Mouse (Mus musculus): ENCODE results near the gene Lkaaear1. TPM values are rescaled to one million over a fixed set of nuclear protein-coding genes. Genes with fewer than 3 reads are reported as not detected.

The Lkaaear1 gene
- polyA plus RNA-seq, 1 experiment from 2014 or later = not detected

DNA sequence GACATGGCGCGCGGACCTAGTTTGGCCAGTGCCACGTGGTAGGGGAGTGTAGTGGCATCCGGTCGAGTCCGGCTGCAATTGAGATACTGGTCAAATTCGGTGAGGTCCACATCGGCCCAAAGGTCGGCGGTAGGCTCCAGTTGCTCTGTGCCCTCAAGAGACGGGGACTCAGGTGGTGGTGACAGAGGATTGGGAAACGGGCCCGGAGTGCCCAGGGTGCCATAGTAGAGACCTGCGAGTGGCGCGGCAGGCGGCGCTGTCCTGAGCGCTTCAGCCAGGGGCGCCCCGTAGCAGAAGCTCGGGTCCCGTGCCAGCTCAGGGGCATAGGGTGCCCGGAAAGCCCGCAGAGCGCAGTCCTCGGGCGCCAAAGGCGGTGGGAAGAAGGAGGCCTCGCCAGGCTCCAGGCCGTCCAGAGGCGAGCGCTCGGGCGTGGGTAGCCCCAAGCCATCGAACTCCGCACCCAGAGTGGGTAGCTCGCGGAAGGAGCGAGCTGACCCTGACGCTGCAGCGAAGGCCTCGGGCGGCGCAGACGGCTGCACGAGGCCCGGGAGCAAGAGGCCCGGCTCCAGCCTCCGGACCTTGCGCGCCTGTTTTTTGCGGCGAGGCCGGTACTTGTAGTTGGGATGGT is 27.8 kb downstream of the Lkaaear1 start:
- no peaks in the 10 kb centered on the region for H3K36me3 ChIP-seq (ENCODE audit: poor library complexity, severe bottlenecking)
- 3% methylated on average over 56 of the region's 56 CpGs for WGBS
- peak overlapping the region; percentile 61 for H3K4me2 ChIP-seq
- no peaks in the 10 kb centered on the region for H3K9me3 ChIP-seq (replicated peaks)
- H3K4me3 ChIP-seq = peak overlapping the region; percentile 38
- H3K27me3 ChIP-seq = peaks cover 76% of the 10 kb centered on the region
- ATAC-seq = no peak
- peaks cover 21% of the 10 kb centered on the region for H3K4me1 ChIP-seq
- H3K9ac ChIP-seq = peak overlapping the region; percentile 22; the same call in 1 of the 2 replicates
- no peak overlapping the region for H3K27ac ChIP-seq

DNA sequence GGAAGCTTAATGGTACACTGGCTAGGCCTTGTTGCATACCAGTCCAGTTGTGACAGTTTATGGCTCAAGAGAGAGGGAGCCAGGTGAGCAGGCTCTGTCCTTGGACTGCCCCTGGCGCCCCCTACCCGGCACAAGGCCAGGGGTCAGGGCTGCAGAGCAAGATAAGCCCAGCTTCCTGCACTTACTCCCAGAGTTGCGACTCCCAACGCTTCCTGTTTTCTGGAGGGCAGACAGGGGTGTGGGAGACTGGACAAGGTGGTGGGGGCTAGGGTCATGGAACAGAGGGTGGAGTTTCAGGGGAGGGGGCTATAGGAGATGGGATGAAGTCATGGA is 35.0 kb downstream of the Lkaaear1 start:
- 35% methylated on average over 4 of the region's 4 CpGs for WGBS
- Histone ChIP-seq H3K4me2 (no peak overlapping the region), H3K9ac (no peak overlapping the region), H3K27ac (no peak overlapping the region), H3K36me3 (ENCODE audit: poor library complexity, severe bottlenecking) (peaks cover 3% of the 10 kb centered on the region; the same call in 1 of the 2 replicates), H3K4me3 (no peak overlapping the region), H3K27me3 (peaks cover 7% of the 10 kb centered on the region), H3K9me3 (replicated peaks) (no peaks in the 10 kb centered on the region), H3K4me1 (no peaks in the 10 kb centered on the region; the same call in 1 of the 2 replicates)
- no peak for ATAC-seq

DNA sequence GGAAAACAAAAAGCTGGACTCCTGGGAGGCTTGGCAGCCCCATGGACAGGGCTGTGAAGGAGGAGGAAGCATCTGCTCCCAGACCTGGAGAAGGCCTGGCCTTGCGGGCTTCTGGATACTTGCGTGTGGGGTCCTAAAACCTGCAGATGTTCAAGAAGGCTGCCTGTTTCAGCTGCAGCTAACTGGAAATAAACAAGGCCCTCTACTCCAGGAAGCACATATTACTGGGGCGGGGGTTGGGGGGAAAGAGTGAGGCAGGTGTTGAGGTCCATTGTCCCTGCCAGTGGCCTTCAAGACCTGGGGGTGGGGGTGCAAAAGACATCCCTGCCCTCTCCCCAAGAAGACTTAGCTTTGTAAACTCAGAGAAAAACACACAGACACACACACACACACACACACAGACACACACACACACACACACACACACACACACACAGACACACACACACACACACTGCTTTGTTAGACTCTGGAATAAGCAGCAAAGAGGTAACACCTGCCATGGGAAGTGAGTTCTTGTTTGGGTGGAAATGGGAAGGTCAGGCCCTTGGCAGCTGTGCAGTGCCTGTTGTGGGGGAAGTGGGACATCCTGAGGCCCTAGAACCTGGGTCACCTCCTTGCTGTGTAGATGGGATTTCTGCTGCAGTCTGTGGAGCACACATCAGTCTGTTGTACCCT is 35.5 kb downstream of the Lkaaear1 start:
- Histone ChIP-seq H3K4me1 (no peaks in the 10 kb centered on the region; the same call in 1 of the 2 replicates), H3K27ac (no peak overlapping the region), H3K4me3 (no peak overlapping the region), H3K36me3 (ENCODE audit: poor library complexity, severe bottlenecking) (peaks cover 6% of the 10 kb centered on the region; the same call in 1 of the 2 replicates), H3K9me3 (replicated peaks) (no peaks in the 10 kb centered on the region), H3K4me2 (no peak overlapping the region), H3K27me3 (peaks cover 2% of the 10 kb centered on the region), H3K9ac (no peak overlapping the region)
- 89% methylated on average over 3 of the region's 3 CpGs for WGBS
- ATAC-seq = no peak

DNA sequence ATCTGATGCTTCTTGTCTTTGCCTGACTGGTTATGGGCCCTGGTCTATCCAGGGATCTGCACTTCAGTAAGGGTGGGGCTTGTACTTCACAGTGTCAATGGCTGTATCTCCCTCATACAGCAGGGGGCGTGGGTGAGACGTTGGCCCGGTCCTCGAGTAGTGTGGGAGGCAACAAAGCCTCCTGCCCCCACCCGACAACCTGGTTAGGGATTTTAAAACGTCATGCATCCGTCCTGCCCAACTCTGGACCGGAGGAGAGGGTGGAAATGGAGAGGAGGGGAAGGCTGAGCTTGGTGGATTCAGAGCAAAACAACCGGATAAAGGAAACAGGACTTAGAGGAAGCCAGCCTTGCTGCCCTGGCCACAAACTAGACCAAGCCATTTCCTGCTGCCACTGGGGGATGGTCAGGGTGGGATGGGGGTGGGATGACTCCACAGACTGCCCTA is 38.6 kb downstream of the Lkaaear1 start:
- 8% methylated on average over 9 of the region's 9 CpGs for WGBS
- no peaks in the 10 kb centered on the region for H3K27me3 ChIP-seq
- H3K27ac ChIP-seq = no peak overlapping the region; the same call in 1 of the 2 replicates
- H3K4me2 ChIP-seq = no peak overlapping the region
- ATAC-seq = peak; percentile 76; the same call in 1 of the 2 replicates
- no peak overlapping the region for H3K9ac ChIP-seq
- no peaks in the 10 kb centered on the region; the same call in 1 of the 2 replicates for H3K4me1 ChIP-seq
- H3K36me3 ChIP-seq (ENCODE audit: poor library complexity, severe bottlenecking) = peaks cover 34% of the 10 kb centered on the region
- no peak overlapping the region for H3K4me3 ChIP-seq
- no peaks in the 10 kb centered on the region for H3K9me3 ChIP-seq (replicated peaks)

DNA sequence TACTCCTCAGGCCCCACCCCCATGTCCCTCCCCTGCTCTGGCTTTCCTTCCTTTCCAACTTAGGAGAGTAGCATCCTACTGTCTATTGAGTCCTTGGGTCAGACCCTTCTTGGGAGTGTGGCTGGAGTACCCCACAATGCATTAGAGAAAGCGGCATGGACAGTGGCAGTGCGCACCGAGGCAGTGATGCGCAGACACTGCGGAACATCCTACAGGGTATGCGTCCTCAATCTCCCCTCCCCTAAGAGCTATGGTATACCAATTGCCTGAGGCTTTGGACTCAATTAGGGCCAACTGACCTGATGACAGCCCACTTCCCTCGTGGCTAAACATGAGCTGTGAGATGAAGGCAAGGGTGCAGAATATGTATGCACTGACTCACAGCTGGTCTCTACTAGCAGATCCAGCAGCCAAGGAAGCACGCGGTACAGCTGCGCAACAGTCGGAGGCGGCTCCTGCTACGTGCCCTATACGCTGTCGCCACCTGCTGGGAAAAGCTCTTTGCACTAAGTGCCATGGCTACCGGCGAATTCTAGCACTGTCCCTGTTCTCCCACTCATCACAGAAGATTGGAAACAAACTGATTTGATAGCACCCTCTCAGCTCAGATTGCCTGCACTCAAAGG is 39.2 kb downstream of the Lkaaear1 start:
- no peaks in the 10 kb centered on the region; the same call in 1 of the 2 replicates for H3K4me1 ChIP-seq
- 40% methylated on average over 17 of the region's 17 CpGs for whole genome bisulfite sequencing
- no peak overlapping the region for H3K4me2 ChIP-seq
- no peak overlapping the region; the same call in 1 of the 2 replicates for H3K27ac ChIP-seq
- H3K4me3 ChIP-seq = no peak overlapping the region
- ATAC-seq = peak; percentile 48
- H3K9me3 ChIP-seq (replicated peaks) = no peaks in the 10 kb centered on the region
- peaks cover 39% of the 10 kb centered on the region for H3K36me3 ChIP-seq (ENCODE audit: poor library complexity, severe bottlenecking)
- H3K27me3 ChIP-seq = no peaks in the 10 kb centered on the region
- no peak overlapping the region for H3K9ac ChIP-seq

DNA sequence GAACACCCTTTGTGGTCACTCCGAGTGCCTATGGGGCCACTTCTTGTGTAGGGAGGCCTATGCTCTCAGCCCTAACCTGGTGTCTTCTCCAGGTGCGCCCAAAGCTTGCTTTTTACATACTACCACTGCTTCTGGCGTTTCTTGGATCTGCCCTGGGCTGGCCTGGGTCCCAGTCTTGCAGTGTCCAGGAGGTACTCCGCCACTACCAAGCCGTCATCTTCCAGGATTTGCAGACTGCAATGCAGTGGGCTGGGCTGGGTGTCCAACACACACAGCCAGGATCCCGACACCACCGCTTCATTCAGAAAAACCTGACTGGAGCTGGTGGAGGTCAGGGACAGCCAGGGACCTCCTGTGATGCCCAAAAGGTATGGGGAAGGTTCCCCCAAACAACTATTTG is 39.7 kb downstream of the Lkaaear1 start:
- peaks cover 44% of the 10 kb centered on the region for H3K36me3 ChIP-seq (ENCODE audit: poor library complexity, severe bottlenecking)
- H3K27ac ChIP-seq = no peak overlapping the region
- H3K27me3 ChIP-seq = no peaks in the 10 kb centered on the region
- no peaks in the 10 kb centered on the region; the same call in 1 of the 2 replicates for H3K4me1 ChIP-seq
- ATAC-seq = no peak
- no peaks in the 10 kb centered on the region for H3K9me3 ChIP-seq (replicated peaks)
- no peak overlapping the region for H3K4me2 ChIP-seq
- 83% methylated on average over 7 of the region's 7 CpGs for WGBS
- H3K4me3 ChIP-seq = no peak overlapping the region
- H3K9ac ChIP-seq = no peak overlapping the region

DNA sequence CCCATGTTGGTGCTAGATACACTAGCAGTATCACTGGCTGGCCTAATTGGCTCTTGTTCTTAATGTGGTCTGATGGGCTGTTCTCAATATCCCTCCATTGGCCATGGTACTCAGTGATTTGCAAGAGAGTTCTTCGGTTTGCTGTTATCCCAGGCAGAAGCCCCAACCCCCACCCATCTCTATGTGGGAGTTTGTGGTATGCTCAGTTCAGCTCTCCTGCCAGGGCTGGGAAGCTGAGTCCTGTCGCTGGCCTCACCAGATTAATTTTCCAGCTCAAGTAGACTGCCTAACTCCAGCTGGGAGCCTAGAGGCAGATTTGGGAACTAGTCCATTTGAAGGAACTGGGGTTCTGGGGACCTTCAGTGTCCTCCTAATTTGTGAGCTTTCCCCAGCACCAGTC is 40.8 kb downstream of the Lkaaear1 start:
- no peak overlapping the region for H3K27ac ChIP-seq
- no peak overlapping the region for H3K4me2 ChIP-seq
- H3K9ac ChIP-seq = no peak overlapping the region
- ATAC-seq = no peak
- H3K4me1 ChIP-seq = no peaks in the 10 kb centered on the region; the same call in 1 of the 2 replicates
- no peaks in the 10 kb centered on the region for H3K27me3 ChIP-seq
- H3K4me3 ChIP-seq = no peak overlapping the region
- no peaks in the 10 kb centered on the region for H3K9me3 ChIP-seq (replicated peaks)
- 76% methylated on average over 2 of the region's 2 CpGs for WGBS
- peaks cover 55% of the 10 kb centered on the region for H3K36me3 ChIP-seq (ENCODE audit: poor library complexity, severe bottlenecking)

DNA sequence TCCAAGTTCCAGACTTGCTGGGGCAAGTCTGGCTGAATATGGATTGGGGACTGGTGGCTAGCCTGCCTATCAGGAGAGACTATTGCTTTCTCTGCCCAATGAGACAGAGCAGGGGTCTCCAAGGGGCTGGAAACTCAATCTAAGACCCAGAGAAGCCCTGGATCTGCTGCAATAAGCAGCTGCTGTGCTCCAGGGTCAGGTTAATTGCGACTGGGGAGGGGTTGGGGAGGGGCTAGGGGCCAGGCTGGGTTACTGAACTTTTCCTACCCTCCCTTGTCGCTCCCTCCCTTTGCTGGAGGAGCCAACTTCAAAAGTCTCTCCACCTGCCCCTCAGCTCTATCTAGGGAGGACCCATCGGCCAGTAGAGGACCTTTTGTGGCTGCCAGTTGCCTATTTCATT is 41.5 kb downstream of the Lkaaear1 start, which contains the start of gene Gm29797:
TSS of gene Gm29797 (plus strand) at position 301 of the 400 bp plus-strand sequence.
- 85% methylated on average over 3 of the region's 3 CpGs for WGBS

DNA sequence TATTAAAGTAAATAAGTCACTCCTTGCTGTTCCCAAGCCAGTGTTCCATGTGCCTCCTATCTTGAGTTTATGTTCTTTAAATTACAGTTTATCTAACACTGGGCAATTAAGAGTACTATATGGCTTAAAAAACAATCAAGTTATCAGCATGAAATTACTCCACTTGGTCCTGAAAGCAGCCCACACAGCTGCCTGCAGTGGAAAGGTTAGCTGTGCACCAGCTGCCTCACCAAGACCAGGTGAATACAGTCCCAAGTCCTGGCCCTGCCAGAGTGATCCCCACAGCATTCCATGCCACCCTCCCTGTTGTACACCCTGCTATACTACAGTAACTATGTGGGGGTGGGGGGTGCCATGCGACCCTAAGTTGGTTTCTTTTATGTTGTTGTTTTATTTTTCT is 44.7 kb downstream of the Lkaaear1 start:
- WGBS = 87% methylated on average over 1 of the region's 1 CpGs
- peaks cover 94% of the 10 kb centered on the region for H3K36me3 ChIP-seq (ENCODE audit: poor library complexity, severe bottlenecking)

More for the DNA sequence above, 41.5 kb downstream of the Lkaaear1 start, which contains the start of gene Gm29797:
- Histone ChIP-seq H3K27ac (no peak within 1 kb of the TSS), H3K9ac (no peak within 1 kb of the TSS), H3K9me3 (replicated peaks) (no peaks in the 10 kb centered on the region), H3K4me1 (no peaks in the 10 kb centered on the region; the same call in 1 of the 2 replicates), H3K4me2 (no peak within 1 kb of the TSS), H3K36me3 (ENCODE audit: poor library complexity, severe bottlenecking) (peaks cover 62% of the 10 kb centered on the region), H3K4me3 (no peak within 1 kb of the TSS), H3K27me3 (no peaks in the 10 kb centered on the region)
- no peak for ATAC-seq

DNA sequence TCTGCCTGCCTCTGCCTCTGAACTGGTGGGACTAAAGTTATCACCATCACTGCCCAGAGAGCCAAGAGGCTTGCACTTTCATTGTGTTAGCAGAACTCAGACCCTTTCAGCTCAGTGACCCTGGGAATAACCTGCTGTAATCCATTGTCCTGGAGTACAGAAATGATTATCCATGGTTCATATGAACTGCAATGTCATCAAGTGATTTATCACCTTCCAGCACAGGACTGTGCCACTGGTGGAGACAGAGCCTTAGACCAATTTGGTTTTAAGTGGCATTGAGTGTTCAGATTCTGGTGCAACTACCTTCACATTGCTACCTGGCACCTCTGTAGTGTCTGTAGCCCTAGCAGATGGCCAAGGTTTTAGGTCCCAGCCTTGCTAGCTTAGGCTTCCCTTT is 45.2 kb downstream of the Lkaaear1 start:
- no peaks in the 10 kb centered on the region for H3K9me3 ChIP-seq (replicated peaks)
- ATAC-seq = no peak
- H3K36me3 ChIP-seq (ENCODE audit: poor library complexity, severe bottlenecking) = peaks cover 94% of the 10 kb centered on the region
- no peak overlapping the region for H3K4me3 ChIP-seq
- H3K9ac ChIP-seq = no peak overlapping the region
- no peak overlapping the region for H3K27ac ChIP-seq
- H3K4me1 ChIP-seq = no peaks in the 10 kb centered on the region
- H3K4me2 ChIP-seq = no peak overlapping the region
- H3K27me3 ChIP-seq = no peaks in the 10 kb centered on the region

More for the DNA sequence above, 44.7 kb downstream of the Lkaaear1 start:
- Histone ChIP-seq H3K4me2 (no peak overlapping the region), H3K4me1 (no peaks in the 10 kb centered on the region), H3K4me3 (no peak overlapping the region), H3K9ac (no peak overlapping the region), H3K27me3 (no peaks in the 10 kb centered on the region), H3K27ac (no peak overlapping the region), H3K9me3 (replicated peaks) (no peaks in the 10 kb centered on the region)
- no peak for ATAC-seq

DNA sequence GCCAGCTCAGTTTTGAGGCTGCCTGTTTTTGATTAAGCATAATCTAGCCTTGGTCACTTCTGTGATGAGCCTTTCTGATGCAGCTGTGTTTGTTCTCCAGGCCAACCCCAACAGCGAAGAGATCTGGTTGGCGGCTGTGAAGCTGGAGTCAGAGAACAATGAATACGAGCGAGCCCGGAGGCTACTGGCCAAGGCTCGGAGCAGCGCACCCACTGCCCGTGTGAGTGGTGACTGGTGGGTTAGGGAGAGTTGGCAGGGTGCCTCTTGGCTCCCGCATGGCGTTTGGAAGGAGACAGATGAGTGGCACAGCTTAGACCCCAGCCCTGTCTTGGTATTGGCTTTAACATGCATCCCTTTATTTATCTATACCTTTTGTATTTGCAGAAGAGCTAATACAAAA is 49.3 kb downstream of the Lkaaear1 start:
- Histone ChIP-seq H3K36me3 (ENCODE audit: poor library complexity, severe bottlenecking) (peaks cover 95% of the 10 kb centered on the region), H3K4me1 (no peaks in the 10 kb centered on the region), H3K4me3 (no peak overlapping the region), H3K27me3 (no peaks in the 10 kb centered on the region), H3K27ac (no peak overlapping the region), H3K9ac (no peak overlapping the region), H3K9me3 (replicated peaks) (no peaks in the 10 kb centered on the region), H3K4me2 (no peak overlapping the region)
- ATAC-seq = no peak
- WGBS = 90% methylated on average over 10 of the region's 10 CpGs
